Mouse (Mus musculus): ENCODE measurements around the gene Sec14l2. TPM values are rescaled to one million over a fixed set of nuclear protein-coding genes. Genes with fewer than 3 reads are reported as not detected.

Gene Sec14l2
- total and polyA plus RNA-seq, 3 experiments = 15.5 to 40.1 TPM; not detected in 1

DNA sequence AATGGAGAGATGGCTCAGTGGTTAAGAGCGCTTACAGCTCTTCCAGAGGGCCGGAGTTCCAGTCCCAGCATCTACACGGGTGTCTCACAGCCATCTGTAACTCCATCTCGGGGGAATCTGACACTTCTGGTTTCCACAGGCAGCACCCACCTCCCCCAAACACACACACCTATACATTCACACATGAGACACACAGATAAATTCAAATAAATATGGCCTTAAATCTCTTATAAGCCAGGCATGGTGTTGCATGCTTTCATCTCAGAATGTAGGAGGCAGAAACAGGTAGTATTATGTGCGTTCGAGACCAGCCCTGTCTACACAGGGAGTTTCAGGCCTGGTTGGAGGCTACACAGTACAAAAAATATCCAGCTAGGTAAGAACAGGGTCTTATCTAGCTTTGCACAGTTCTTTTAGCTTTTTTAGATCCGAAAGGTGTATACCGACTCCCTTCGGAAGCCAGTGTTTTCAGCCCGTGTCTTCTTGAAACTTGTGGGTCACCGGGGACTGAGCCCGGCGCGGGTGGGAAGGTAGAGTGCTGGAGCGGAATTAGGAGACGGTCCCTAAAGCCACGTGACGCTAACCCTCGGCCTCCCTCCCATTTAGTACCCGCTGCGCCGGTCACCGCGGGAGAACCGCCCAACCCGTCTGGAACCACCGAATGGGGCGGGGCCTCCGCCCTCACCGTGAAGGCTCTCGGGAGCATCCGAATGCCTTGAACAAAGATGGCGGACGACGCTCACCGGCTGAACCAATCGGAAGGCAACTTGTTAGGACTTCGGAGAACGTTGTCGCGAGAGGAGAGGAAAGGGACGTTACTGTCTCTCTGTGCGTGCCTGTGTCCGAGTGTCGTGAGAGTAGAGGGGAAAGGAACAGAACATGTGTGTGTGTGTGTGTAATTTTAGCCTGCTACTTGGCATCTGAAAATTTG is 26.9 kb downstream of the Sec14l2 start (continued):
- TF ChIP-seq MEF2A (IDR thresholded peaks at IDR 0.05; ENCODE audit: extremely low read depth, insufficient replicate concordance, low read depth, low read length, poor library complexity, severe bottlenecking) = no peak
- no peak for TF ChIP-seq RAD21 (IDR thresholded peaks at IDR 0.05; ENCODE audit: low read depth, low read length)
- TF ChIP-seq ZNF384 (IDR thresholded peaks at IDR 0.05; ENCODE audit: low read depth, low read length) = no peak
- peak; percentile 27; the same call in 1 of the 2 replicates for TF ChIP-seq RCOR1 (IDR thresholded peaks at IDR 0.05; ENCODE audit: low read depth, low read length)

DNA sequence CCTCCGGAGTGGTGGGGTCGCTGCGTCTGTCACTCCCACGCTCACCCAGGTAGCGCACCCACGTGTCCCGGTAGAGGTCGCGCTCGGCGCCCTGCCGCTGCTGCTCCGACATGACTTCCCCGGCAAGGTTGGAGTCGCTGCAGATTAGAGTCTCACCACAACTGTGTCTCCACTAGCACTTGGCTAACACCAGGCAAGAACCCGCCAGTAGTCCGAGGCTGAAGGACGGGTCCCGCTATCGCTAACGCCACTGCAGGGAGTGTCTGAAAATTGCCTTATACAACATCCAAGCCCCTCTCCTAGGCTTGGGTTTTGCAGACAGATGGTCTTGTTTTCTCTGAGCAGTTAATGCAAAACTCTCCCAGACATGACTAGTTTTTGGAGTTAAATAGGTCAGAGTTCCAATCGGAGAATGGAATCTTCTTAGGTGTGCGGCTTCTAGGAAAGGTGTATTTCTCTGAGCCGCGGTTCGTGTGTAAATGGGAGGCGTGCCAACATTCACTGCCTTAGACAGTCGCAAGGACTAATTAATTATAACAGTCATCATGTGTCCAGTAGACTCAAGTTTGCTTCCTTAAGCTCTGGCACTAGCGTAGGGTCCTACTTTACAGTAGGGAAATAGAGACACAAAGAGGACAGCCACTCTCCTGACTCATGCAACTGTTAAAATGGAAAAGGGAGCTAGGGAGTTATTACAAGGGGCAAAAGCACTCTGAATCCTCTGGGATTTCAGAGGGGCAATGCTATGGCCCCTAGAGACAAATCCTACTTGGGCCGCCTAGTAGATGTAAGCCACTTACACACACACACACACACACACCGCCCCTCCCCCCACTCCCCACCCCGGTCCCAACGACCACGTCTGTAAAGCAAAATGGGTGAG is 27.8 kb downstream of the Sec14l2 start, which contains the start of gene Mtfp1:
Gene Mtfp1 (minus strand): TSS at position 275 of the 883 bp plus-strand sequence.
- Histone ChIP-seq H3K27me3 (ENCODE audit: control insufficient read depth in 1 of 2, insufficient read depth in 2 of 2, low read length in 2 of 2) (no peaks in the 10 kb centered on the region), H3K9ac (ENCODE audit: control insufficient read depth, low read depth, low read length, poor library complexity, severe bottlenecking) (peak within 1 kb of the TSS; percentile 79), H3K4me1 (ENCODE audit: control insufficient read depth in 1 of 2, insufficient read depth in 2 of 2, low read length in 2 of 2) (peaks cover 0 to 7% of the 10 kb centered on the region in 2 experiments; a peak in 2 of 4 replicates), H3K36me3 (ENCODE audit: control insufficient read depth in 1 of 2, insufficient read depth in 2 of 2, low read length in 2 of 2) (peaks cover 2 to 6% of the 10 kb centered on the region in 2 experiments; a peak in 2 of 4 replicates), H3K27ac (ENCODE audit: control insufficient read depth, low read depth, low read length) (peak within 1 kb of the TSS; percentile 87), H3K4me3 (ENCODE audit: control insufficient read depth in 1 of 2, insufficient read depth in 1 of 2, low read depth in 2 of 2, low read length in 2 of 2) (peak within 1 kb of the TSS; percentile 72), H3K79me2 (ENCODE audit: control insufficient read depth, insufficient read depth, low read length, poor library complexity) (peaks cover 8% of the 10 kb centered on the region), H3K9me3 (replicated peaks; ENCODE audit: insufficient read depth, low read length) (no peaks in the 10 kb centered on the region)
- TF ChIP-seq TCF12 (IDR thresholded peaks at IDR 0.05; ENCODE audit: low read depth, low read length) (peak; percentile 42), TBP (IDR thresholded peaks at IDR 0.05; ENCODE audit: low read depth, low read length) (peak; percentile 73), POLR2A (IDR thresholded peaks at IDR 0.05; ENCODE audit: control insufficient read depth in 1 of 2, insufficient read depth in 1 of 2, low read depth in 1 of 2, low read length in 2 of 2, poor library complexity in 1 of 2) (peak; percentile 54 to 83; a peak in 3 of 4 replicates), USF1 (IDR thresholded peaks at IDR 0.05; ENCODE audit: low read depth, low read length) (peak; percentile 81), MYC (IDR thresholded peaks at IDR 0.05; ENCODE audit: low read depth, low read length) (peak; percentile 77), HCFC1 (IDR thresholded peaks at IDR 0.05; ENCODE audit: low read depth, low read length) (peak; percentile 75), ZC3H11A (IDR thresholded peaks at IDR 0.05; ENCODE audit: low read depth, low read length) (no peak), NELFE (IDR thresholded peaks at IDR 0.05; ENCODE audit: low read depth, low read length) (peak; percentile 87), JUND (IDR thresholded peaks at IDR 0.05; ENCODE audit: low read depth, low read length) (no peak), NRF1 (IDR thresholded peaks at IDR 0.05; ENCODE audit: insufficient read depth, low read depth, low read length, poor library complexity, severe bottlenecking) (0 out of 2 replicates have a peak, but pooled peaks have one; percentile 16), CTCF (IDR thresholded peaks at IDR 0.05 in 2 of 3, conservative IDR thresholded peaks at IDR 0.05 in 1 of 3; ENCODE audit: control insufficient read depth in 1 of 3, insufficient read depth in 1 of 3, low read depth in 2 of 3, low read length in 3 of 3, poor library complexity in 1 of 3, severe bottlenecking in 1 of 3) (peak in 2 of 3 experiments; percentile 24 to 48; a peak in 3 of 6 replicates), EP300 (IDR thresholded peaks at IDR 0.05; ENCODE audit: low read depth in 1 of 2, low read length in 2 of 2) (0 out of 4 replicates have a peak, but pooled peaks of 1 of the 2 experiments have one; percentile 26), CHD1 (IDR thresholded peaks at IDR 0.05; ENCODE audit: low read depth, low read length) (no peak), MAX (IDR thresholded peaks at IDR 0.05; ENCODE audit: low read length) (peak; percentile 87), POLR2AphosphoS2 (IDR thresholded peaks at IDR 0.05; ENCODE audit: low read length) (peak; percentile 56; the same call in 1 of the 2 replicates), SIN3A (IDR thresholded peaks at IDR 0.05; ENCODE audit: low read length) (peak; percentile 93), UBTF (IDR thresholded peaks at IDR 0.05; ENCODE audit: borderline replicate concordance, insufficient read depth, low read depth, low read length) (0 out of 2 replicates have a peak, but pooled peaks have one; percentile 10), GATA1 (IDR thresholded peaks at IDR 0.05; ENCODE audit: low read depth, low read length) (peak; percentile 67; the same call in 1 of the 2 replicates), RAD21 (IDR thresholded peaks at IDR 0.05; ENCODE audit: low read depth, low read length) (no peak), MXI1 (IDR thresholded peaks at IDR 0.05; ENCODE audit: low read depth, low read length) (peak; percentile 97), BHLHE40 (IDR thresholded peaks at IDR 0.05; ENCODE audit: borderline replicate concordance, low read depth, low read length) (peak; percentile 2; the same call in 1 of the 2 replicates), ZMIZ1 (IDR thresholded peaks at IDR 0.05; ENCODE audit: low read depth, low read length) (peak; percentile 52; the same call in 1 of the 2 replicates), MYB (IDR thresholded peaks at IDR 0.05; ENCODE audit: low read depth, low read length) (no peak), MAZ (IDR thresholded peaks at IDR 0.05; ENCODE audit: low read depth, low read length) (no peak; the same call in 1 of the 2 replicates)
- peak; percentile 88 for DNase-seq (ENCODE audit: low read depth, low spot score)
